Mouse (Mus musculus): ENCODE measurements around the gene BC049352.

- TF ChIP-seq POLR2A (IDR thresholded peaks at IDR 0.05; ENCODE audit: insufficient read depth, low read depth, low read length) = no peak
- no peak for TF ChIP-seq CTCF (IDR thresholded peaks at IDR 0.05; ENCODE audit: insufficient read depth, low read depth, low read length)
Observed at GRCm38 (mm10) chr9:45139082-45139481, 42.7 kb upstream of the BC049352 start.

Measured in olfactory bulb, adult 2 months (tissue).